Mouse (Mus musculus) limb, embryonic 14.5 days (tissue): Measurements from ENCODE around the gene Traf5. TPM values are rescaled to one million over a fixed set of nuclear protein-coding genes. Genes with fewer than 3 reads are reported as not detected.

ENCODE experiments used
- ATAC-seq: fragments of 200-750 bp; cut with Nextera tagmentation; 2 replicates; pipeline ENCODE4 v1.8.0; 2017; ENCODE audit warnings: low read depth, moderate number of reproducible peaks, moderate TSS enrichment; ENCODE audit not compliant: low FRiP score
- DNase-seq: peaks from one replicate; pipeline ENCODE4 v3.0.0-alpha.2; 2015; ENCODE audit warnings: low spot score
- H3K27ac ChIP-seq: fragments of 300-500 bp; sonication (generic); replicated peaks from 2 replicates; pipeline ENCODE4 v1.5.1; 2014; ENCODE audit warnings: low read depth, mild to moderate bottlenecking, low read length, moderate library complexity, mixed read lengths
- H3K27me3 ChIP-seq: fragments of 300-500 bp; sonication (generic); 2 replicates; pipeline ENCODE4 v1.6.1; 2014; ENCODE audit warnings: low read length, mixed read lengths; ENCODE audit not compliant: control insufficient read depth, insufficient read depth
- H3K36me3 ChIP-seq: fragments of 300-500 bp; sonication (generic); 2 replicates; pipeline ENCODE4 v1.6.1; 2014; ENCODE audit warnings: mild to moderate bottlenecking, low read length, moderate library complexity, mixed read lengths; ENCODE audit not compliant: control insufficient read depth, insufficient read depth
- H3K4me1 ChIP-seq: fragments of 300-500 bp; sonication (generic); 2 replicates; pipeline ENCODE4 v1.6.1; 2014; ENCODE audit warnings: antibody characterized with exemption, low read length, mixed read lengths; ENCODE audit not compliant: control insufficient read depth, insufficient read depth
- H3K4me2 ChIP-seq: fragments of 300-500 bp; sonication (generic); replicated peaks from 2 replicates; pipeline ENCODE4 v1.6.1; 2014; ENCODE audit warnings: low read depth, mild to moderate bottlenecking, low read length, moderate library complexity; ENCODE audit not compliant: severe bottlenecking
- H3K4me3 ChIP-seq: fragments of 300-500 bp; sonication (generic); replicated peaks from 2 replicates; pipeline ENCODE4 v1.5.1; 2014; ENCODE audit warnings: low read length
- H3K9ac ChIP-seq: fragments of 300-500 bp; sonication (generic); 2 replicates; pipeline ENCODE4 v1.6.1; 2014; ENCODE audit warnings: mild to moderate bottlenecking, low read depth, low read length, moderate library complexity; ENCODE audit not compliant: severe bottlenecking
- H3K9me3 ChIP-seq: fragments of 300-500 bp; sonication (generic); 2 replicates; pipeline ENCODE4 v1.6.1; 2016; ENCODE audit warnings: low read length; ENCODE audit not compliant: control insufficient read depth
- POLR2A ChIP-seq: fragments of 200-500 bp; IDR thresholded peaks from 2 replicates; pipeline ENCODE4 v1.8.0; 2012; ENCODE audit warnings: inconsistent platforms, mild to moderate bottlenecking, moderate library complexity, borderline replicate concordance; ENCODE audit not compliant: insufficient read depth, insufficient read length; ENCODE audit errors: extremely low read depth
- WGBS: fragments of 180-500 bp; shearing (Covaris S2); extraction: QIAGEN DNeasy Blood & Tissue Kit; methylation state at CpG from one replicate; pipeline ENCODE4 v1.1.7; 2014; 5-methylcytosine and 5-hydroxymethylcytosine counted together
- polyA plus RNA-seq, 2 experiments: library from polyadenylated mRNA; depleted of rRNA in 1 of 2; stranded (reverse) in 1 of 2; unstranded in 1 of 2; fragments of >200 nt; fragmentation: Nextera tagmentation in 1 of 2; extraction: Ambion mirVana in 1 of 2; gene quantifications; 2 replicates each; pipeline versions ENCODE4 v1.2.1 to v1.2.3; 2012 to 2014

Traf5 gene
- polyA plus RNA-seq, 2 experiments = 19.1 to 21.0 TPM

DNA sequence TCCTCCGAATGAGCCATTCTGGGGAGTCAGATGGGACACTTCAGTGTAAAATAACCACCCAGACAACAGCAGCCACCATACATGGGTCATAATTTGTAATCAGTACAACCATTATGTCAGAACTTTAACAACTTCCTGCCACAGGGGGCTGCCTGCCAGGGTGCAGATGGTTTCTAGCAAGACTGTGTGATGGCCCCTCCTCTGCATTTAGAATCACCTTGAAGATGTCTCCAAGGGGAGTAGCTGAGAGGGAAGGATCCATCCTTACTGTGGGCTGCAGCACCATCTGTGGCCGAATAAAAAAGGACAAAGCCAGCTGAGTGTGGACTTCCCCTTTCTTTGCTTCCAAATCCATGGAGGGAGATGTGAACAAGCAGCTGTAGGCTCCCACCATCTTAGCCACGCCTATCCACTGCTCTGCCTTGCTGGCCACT is 21.7 kb downstream of the Traf5 start:
- ATAC-seq (peak; percentile 46), DNase-seq (peak; percentile 38)
- H3K9ac ChIP-seq = 0 out of 2 replicates have a peak overlapping the region, but pooled peaks have one; percentile 26
- no peaks in the 10 kb centered on the region for H3K27me3 ChIP-seq
- peaks cover 31% of the 10 kb centered on the region for H3K4me1 ChIP-seq
- 0 out of 2 replicates have a peak overlapping the region, but pooled peaks have one; percentile 6 for H3K27ac ChIP-seq
- H3K9me3 ChIP-seq = no peaks in the 10 kb centered on the region
- no peak for TF ChIP-seq POLR2A
- no peak overlapping the region for H3K4me3 ChIP-seq
- WGBS = 30% methylated on average over 3 of the region's 3 CpGs
- peak overlapping the region; percentile 34; the same call in 1 of the 2 replicates for H3K4me2 ChIP-seq
- peaks cover 11% of the 10 kb centered on the region for H3K36me3 ChIP-seq

DNA sequence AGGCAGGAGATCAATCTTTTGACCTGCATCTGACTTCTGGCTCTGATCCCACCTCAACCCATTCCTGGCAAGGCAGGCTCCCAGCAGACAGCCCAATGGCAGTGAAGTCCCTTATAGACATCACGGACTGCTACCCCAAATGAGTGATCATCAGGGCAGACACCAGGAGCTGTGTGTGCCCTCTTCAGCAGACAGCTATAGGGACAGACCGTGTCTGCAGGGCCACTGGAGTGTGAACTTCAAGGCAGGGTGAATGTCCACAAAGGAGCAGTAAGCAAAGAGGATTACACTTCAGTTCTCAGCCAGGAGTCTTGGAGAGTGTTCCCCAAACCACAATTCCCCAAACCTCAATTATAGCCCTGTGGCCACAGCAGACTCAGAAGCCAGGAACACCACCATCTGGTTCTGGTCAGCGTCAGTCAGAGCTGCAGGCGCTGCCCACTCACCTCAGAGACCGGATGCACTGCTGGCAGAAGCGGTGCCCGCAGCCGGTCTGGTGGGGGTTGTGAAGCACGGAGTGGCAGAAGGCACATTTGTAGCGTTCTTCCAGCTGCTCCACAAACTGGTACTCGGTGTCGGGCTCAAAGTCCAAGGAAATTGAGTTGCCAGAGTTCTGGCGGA is 22.3 kb downstream of the Traf5 start:
- H3K27me3 ChIP-seq = no peaks in the 10 kb centered on the region
- peaks cover 31% of the 10 kb centered on the region for H3K4me1 ChIP-seq
- peaks cover 15% of the 10 kb centered on the region for H3K36me3 ChIP-seq
- H3K9me3 ChIP-seq = no peaks in the 10 kb centered on the region
- peak overlapping the region; percentile 34 for H3K4me2 ChIP-seq
- H3K27ac ChIP-seq = 0 out of 2 replicates have a peak overlapping the region, but pooled peaks have one; percentile 8
- TF ChIP-seq POLR2A = no peak
- ATAC-seq (no peak), DNase-seq (peak; percentile 57)
- 9% methylated on average over 13 of the region's 13 CpGs for WGBS
- H3K4me3 ChIP-seq = no peak overlapping the region
- H3K9ac ChIP-seq = peak overlapping the region; percentile 26; the same call in 1 of the 2 replicates

DNA sequence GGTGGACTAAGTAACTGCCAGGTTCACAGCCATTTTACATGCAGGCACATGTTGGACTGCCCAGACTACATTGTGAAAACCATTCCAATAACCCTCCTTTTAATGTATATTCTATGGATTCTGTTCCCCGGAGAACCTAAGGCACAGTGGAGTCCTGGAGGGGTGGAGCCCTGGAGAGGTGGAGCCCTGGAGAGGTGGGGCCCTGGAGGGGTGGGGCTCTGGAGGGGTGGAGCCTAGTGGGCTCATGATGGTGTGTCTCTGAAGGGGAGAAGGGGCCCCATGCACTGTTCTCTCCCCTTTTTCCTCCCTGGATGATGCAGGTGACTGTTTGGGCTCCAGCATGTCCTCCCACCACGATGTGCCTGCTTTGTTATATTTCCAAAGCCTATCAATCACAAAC is 24.2 kb downstream of the Traf5 start:
- DNase-seq = no peak
- no peak overlapping the region for H3K4me3 ChIP-seq
- H3K36me3 ChIP-seq = peaks cover 21% of the 10 kb centered on the region
- WGBS = 61% methylated on average over 2 of the region's 2 CpGs
- peaks cover 28% of the 10 kb centered on the region for H3K4me1 ChIP-seq
- no peak overlapping the region for H3K4me2 ChIP-seq
- H3K9ac ChIP-seq = no peak overlapping the region
- no peak for TF ChIP-seq POLR2A
- ATAC-seq = no peak
- no peaks in the 10 kb centered on the region for H3K27me3 ChIP-seq
- no peaks in the 10 kb centered on the region for H3K9me3 ChIP-seq
- H3K27ac ChIP-seq = no peak overlapping the region

DNA sequence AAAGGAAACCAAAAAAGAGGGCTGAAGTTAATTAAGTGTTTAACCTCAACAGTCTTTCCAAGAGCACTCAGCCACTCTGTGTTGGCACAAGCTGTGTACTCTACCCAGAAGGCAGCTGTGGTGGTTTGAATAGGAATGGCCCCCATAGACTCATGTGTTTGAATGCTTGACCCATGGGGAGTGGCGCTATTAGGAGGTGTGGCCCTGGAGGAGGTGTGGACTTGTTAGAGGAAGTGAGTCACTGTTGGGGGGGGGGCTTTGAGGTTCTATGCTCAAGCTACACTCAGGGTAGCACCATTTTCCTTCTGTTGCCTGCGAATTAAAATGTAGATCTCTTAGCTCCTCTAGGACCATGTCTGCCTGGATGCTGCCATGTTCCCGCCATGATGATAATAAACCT is 25.4 kb downstream of the Traf5 start:
- DNase-seq (no peak), ATAC-seq (no peak)
- H3K4me3 ChIP-seq = no peak overlapping the region
- no peaks in the 10 kb centered on the region for H3K9me3 ChIP-seq
- H3K27me3 ChIP-seq = no peaks in the 10 kb centered on the region
- H3K4me1 ChIP-seq = peaks cover 19% of the 10 kb centered on the region
- H3K27ac ChIP-seq = no peak overlapping the region
- H3K9ac ChIP-seq = no peak overlapping the region
- H3K4me2 ChIP-seq = no peak overlapping the region
- TF ChIP-seq POLR2A = no peak
- H3K36me3 ChIP-seq = peaks cover 29% of the 10 kb centered on the region
- WGBS = 86% methylated on average over 3 of the region's 3 CpGs

DNA sequence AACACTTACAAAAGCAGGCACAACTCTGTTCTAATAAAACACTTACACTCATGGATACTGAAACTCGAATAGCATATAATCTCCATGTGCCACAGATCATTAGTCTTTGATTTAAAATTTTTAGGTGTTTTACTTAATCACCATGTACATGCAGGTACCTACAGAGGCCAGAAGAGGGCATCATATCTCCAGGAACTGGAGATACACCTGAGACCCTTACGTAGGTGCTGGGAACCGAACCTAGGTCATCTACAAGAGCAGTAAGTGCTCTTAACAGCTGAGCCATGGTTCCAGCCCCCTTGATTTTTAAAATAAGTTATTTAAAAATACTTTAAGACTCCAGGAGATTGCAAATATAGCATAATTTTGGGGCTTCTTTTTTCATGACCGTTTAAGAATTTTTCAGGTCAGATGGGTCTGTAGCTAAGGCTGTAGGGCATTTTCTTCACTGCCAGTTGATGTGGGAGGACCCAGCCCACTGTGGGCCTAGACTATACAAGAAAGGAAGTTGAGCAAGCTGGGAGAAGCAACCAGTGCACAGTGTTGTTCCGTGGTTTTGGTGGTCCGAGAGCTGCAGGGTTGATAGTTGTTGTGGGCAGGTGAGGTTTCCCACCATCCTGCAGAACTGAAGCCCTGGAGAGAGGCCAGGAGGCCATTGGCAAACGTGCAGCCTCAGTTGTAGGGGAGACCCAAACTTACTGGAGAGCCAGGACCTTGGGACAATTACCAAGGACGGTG is 29.0 kb downstream of the Traf5 start:
- Histone ChIP-seq H3K36me3 (peaks cover 37% of the 10 kb centered on the region), H3K27ac (no peak overlapping the region), H3K4me3 (no peak overlapping the region), H3K9me3 (no peaks in the 10 kb centered on the region), H3K27me3 (no peaks in the 10 kb centered on the region), H3K4me1 (no peaks in the 10 kb centered on the region), H3K4me2 (no peak overlapping the region), H3K9ac (no peak overlapping the region)
- WGBS = 91% methylated on average over 8 of the region's 8 CpGs
- DNase-seq = no peak
- no peak for ATAC-seq
- no peak for TF ChIP-seq POLR2A
